Mouse (Mus musculus): ENCODE measurements around the gene Neurl1b. TPM values are rescaled to one million over a fixed set of nuclear protein-coding genes. Genes with fewer than 3 reads are reported as not detected.

Neurl1b gene
- polyA plus RNA-seq, 1 experiment from 2014 or later, result 0.25 TPM

DNA sequence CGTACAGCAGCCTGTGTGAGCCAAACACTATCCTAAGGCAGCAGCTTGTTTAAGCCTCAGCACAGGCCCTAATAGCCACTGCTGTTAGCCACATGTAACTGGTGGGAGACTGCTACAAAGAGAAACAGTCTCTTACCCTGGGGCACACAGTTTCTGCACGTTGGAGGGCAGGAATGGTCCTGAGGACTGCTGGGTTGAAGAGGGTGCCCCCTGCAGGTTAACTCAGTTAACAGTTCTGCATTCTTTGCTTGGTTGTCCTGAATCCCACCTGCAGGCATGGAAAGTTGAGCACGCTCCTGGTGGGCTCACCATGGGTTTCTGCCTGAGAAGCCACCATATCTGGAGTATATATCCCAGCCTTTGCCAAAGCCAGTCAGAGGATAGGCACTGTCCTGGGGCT, 6.9 kb downstream of the Neurl1b start:
- no peaks in the 10 kb centered on the region for H3K36me3 ChIP-seq (replicated peaks; ENCODE audit: control insufficient read depth, insufficient read depth, low read depth, low read length)
- H3K9me3 ChIP-seq (replicated peaks; ENCODE audit: control insufficient read depth, low read length), result no peaks in the 10 kb centered on the region
- peak; percentile 39 for DNase-seq (ENCODE audit: low spot score)
- no peak overlapping the region for H3K4me2 ChIP-seq (ENCODE audit: low read depth, low read length)
- no peak overlapping the region for H3K9ac ChIP-seq (replicated peaks; ENCODE audit: low read length)
- H3K4me1 ChIP-seq (ENCODE audit: control insufficient read depth, insufficient read depth, low read length), result no peaks in the 10 kb centered on the region
- WGBS, result 48% methylated on average over 3 of the region's 3 CpGs
- ATAC-seq (replicated peaks; ENCODE audit: insufficient number of reproducible peaks, low FRiP score, low TSS enrichment, low read depth), result no peak
- H3K4me3 ChIP-seq (ENCODE audit: low read depth, low read length), result no peak overlapping the region
- no peak overlapping the region for H3K27ac ChIP-seq (replicated peaks; ENCODE audit: low read depth, low read length)
- H3K27me3 ChIP-seq (ENCODE audit: control insufficient read depth, insufficient read depth, low read length), result peaks cover 2% of the 10 kb centered on the region; the same call in 1 of the 2 replicates

DNA sequence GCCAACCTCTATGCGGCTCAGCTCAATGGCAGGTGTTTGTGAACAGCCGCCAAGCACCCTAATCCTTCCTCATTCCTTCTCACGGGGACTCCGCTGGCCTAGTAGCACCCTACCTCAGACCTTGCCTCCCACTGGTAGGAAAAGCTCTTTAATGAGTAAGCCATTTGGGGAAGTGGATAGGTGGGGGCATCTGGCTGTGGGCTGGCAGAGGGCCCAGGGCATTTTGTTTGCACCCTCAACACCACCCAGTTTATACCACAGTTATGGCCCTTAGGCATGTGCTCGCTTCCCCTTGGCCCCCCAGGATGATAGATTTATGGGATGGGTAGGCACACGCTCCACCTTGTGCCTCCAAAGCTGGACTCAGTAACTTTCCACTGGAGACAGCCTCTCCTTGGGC, 7.8 kb downstream of the Neurl1b start:
- no peak for DNase-seq (ENCODE audit: low spot score)
- H3K27ac ChIP-seq (replicated peaks; ENCODE audit: low read depth, low read length), result no peak overlapping the region
- whole genome bisulfite sequencing, result 77% methylated on average over 6 of the region's 6 CpGs
- no peak for ATAC-seq (replicated peaks; ENCODE audit: insufficient number of reproducible peaks, low FRiP score, low TSS enrichment, low read depth)
- H3K9ac ChIP-seq (replicated peaks; ENCODE audit: low read length), result no peak overlapping the region
- no peaks in the 10 kb centered on the region for H3K4me1 ChIP-seq (ENCODE audit: control insufficient read depth, insufficient read depth, low read length)
- no peaks in the 10 kb centered on the region; the same call in 1 of the 2 replicates for H3K27me3 ChIP-seq (ENCODE audit: control insufficient read depth, insufficient read depth, low read length)
- no peaks in the 10 kb centered on the region for H3K36me3 ChIP-seq (replicated peaks; ENCODE audit: control insufficient read depth, insufficient read depth, low read depth, low read length)
- no peaks in the 10 kb centered on the region for H3K9me3 ChIP-seq (replicated peaks; ENCODE audit: control insufficient read depth, low read length)
- H3K4me2 ChIP-seq (ENCODE audit: low read depth, low read length), result no peak overlapping the region
- H3K4me3 ChIP-seq (ENCODE audit: low read depth, low read length), result no peak overlapping the region

DNA sequence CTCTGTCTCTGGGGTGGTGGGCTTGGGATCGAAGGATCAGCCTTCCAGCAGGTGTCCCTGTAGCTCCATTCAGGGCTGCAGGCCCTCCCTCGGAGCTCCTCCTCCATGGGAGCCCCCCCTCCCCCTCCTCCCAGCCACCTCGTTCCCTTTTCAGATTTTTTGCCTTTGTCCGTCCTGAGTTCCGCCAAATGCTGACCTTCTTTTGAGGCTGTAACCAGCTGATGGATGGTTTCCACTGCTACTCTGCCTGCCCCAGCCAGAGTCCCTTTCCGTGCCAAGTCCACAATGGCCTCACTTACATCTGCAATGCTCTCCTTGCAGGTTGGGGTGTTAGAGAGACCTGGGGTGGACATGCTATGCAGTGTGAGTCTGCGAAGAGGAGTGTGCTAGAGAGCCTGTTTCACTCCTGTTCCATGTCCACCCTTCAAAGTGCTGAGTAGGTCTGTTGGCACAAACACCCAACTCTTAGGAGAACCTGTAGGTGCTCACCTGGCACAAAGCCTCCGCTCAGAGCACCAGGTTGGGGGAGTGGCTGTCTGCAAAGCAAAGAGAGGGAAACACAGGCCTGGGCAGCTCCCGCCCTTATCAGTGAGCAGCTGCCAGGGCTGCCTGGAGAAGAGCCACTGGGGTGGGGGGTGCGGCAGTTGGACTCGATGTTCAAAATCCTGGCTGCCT, 9.5 kb downstream of the Neurl1b start:
- H3K36me3 ChIP-seq (replicated peaks; ENCODE audit: control insufficient read depth, insufficient read depth, low read depth, low read length), result no peaks in the 10 kb centered on the region
- no peak overlapping the region for H3K27ac ChIP-seq (replicated peaks; ENCODE audit: low read depth, low read length)
- no peak overlapping the region for H3K9ac ChIP-seq (replicated peaks; ENCODE audit: low read length)
- no peak overlapping the region for H3K4me2 ChIP-seq (ENCODE audit: low read depth, low read length)
- no peaks in the 10 kb centered on the region for H3K9me3 ChIP-seq (replicated peaks; ENCODE audit: control insufficient read depth, low read length)
- H3K4me3 ChIP-seq (ENCODE audit: low read depth, low read length), result no peak overlapping the region
- H3K27me3 ChIP-seq (ENCODE audit: control insufficient read depth, insufficient read depth, low read length), result no peaks in the 10 kb centered on the region; the same call in 1 of the 2 replicates
- no peak for DNase-seq (ENCODE audit: low spot score)
- WGBS, result 33% methylated on average over 11 of the region's 11 CpGs
- ATAC-seq (replicated peaks; ENCODE audit: insufficient number of reproducible peaks, low FRiP score, low TSS enrichment, low read depth), result no peak
- H3K4me1 ChIP-seq (ENCODE audit: control insufficient read depth, insufficient read depth, low read length), result no peaks in the 10 kb centered on the region

DNA sequence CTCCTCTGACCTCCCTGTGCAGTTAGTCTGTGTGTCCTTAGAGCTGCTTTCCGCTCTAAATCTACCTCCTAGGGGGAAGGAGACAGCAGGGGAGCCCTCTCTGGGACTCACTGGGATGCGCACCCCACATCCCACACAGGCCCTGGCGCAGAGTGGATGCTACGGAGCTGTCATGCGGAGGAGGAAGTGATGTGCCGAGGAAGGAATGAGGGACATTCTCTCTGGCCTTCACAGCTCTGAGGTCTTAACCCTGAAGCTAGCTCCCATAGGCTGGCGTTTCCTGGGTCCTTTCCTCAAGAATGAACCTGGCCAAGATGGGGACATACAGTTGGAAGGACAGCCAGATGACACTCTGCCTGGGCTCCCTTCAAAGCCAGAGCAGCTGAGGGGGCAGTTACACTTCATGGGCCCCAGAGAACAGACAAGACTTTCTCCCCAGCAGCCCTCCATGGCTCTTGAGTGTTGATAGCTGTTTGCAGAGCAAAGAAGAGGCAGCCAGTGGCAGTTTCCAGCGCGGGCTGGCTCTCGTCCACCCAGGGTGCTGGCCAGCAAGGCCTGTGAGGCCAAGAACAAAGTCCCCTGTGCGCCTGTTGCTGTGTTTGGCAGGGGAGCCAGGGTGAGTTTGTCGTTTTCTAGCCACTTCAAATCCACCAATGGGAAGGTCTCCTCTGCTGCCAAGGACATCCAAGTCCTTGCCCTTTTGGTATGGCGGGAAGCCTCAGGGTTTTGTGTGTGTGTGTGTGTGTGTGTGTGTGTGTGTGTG, 10.5 kb downstream of the Neurl1b start:
- H3K9me3 ChIP-seq (replicated peaks; ENCODE audit: control insufficient read depth, low read length), result no peaks in the 10 kb centered on the region
- no peak overlapping the region for H3K9ac ChIP-seq (replicated peaks; ENCODE audit: low read length)
- DNase-seq (ENCODE audit: low spot score) (no peak), ATAC-seq (replicated peaks; ENCODE audit: insufficient number of reproducible peaks, low FRiP score, low TSS enrichment, low read depth) (no peak)
- no peak overlapping the region for H3K27ac ChIP-seq (replicated peaks; ENCODE audit: low read depth, low read length)
- no peaks in the 10 kb centered on the region for H3K4me1 ChIP-seq (ENCODE audit: control insufficient read depth, insufficient read depth, low read length)
- H3K36me3 ChIP-seq (replicated peaks; ENCODE audit: control insufficient read depth, insufficient read depth, low read depth, low read length), result no peaks in the 10 kb centered on the region
- 70% methylated on average over 13 of the region's 13 CpGs for WGBS
- H3K4me2 ChIP-seq (ENCODE audit: low read depth, low read length), result no peak overlapping the region
- no peaks in the 10 kb centered on the region; the same call in 1 of the 2 replicates for H3K27me3 ChIP-seq (ENCODE audit: control insufficient read depth, insufficient read depth, low read length)
- H3K4me3 ChIP-seq (ENCODE audit: low read depth, low read length), result no peak overlapping the region

DNA sequence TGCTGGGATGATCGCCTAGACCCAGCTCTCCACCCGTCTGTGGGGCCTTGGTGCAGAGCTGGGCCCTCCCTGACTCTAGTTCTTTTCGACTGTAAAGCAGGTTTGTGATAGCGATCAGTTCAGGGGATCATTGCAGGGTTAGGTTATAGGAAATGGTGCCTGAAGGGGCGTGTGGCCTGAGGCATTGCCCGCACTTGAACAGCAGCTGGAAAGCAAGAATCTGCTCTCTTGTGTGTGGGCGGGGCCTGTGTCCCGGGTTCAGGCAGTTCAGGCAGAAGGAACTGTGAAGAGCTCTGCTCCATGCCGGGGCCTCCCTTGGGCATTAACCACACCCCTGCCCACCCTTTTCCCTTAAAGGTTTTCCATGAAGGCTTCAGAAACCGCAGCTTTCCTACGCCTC, 18.7 kb downstream of the Neurl1b start:
- H3K9ac ChIP-seq (replicated peaks; ENCODE audit: low read length), result no peak overlapping the region
- H3K27me3 ChIP-seq (ENCODE audit: control insufficient read depth, insufficient read depth, low read length), result peaks cover 13% of the 10 kb centered on the region
- no peak overlapping the region for H3K27ac ChIP-seq (replicated peaks; ENCODE audit: low read depth, low read length)
- H3K9me3 ChIP-seq (replicated peaks; ENCODE audit: control insufficient read depth, low read length), result no peaks in the 10 kb centered on the region
- no peaks in the 10 kb centered on the region for H3K4me1 ChIP-seq (ENCODE audit: control insufficient read depth, insufficient read depth, low read length)
- no peak overlapping the region for H3K4me3 ChIP-seq (ENCODE audit: low read depth, low read length)
- no peak for DNase-seq (ENCODE audit: low spot score)
- no peak for ATAC-seq (replicated peaks; ENCODE audit: insufficient number of reproducible peaks, low FRiP score, low TSS enrichment, low read depth)
- WGBS, result 62% methylated on average over 11 of the region's 11 CpGs
- no peak overlapping the region for H3K4me2 ChIP-seq (ENCODE audit: low read depth, low read length)
- H3K36me3 ChIP-seq (replicated peaks; ENCODE audit: control insufficient read depth, insufficient read depth, low read depth, low read length), result no peaks in the 10 kb centered on the region

DNA sequence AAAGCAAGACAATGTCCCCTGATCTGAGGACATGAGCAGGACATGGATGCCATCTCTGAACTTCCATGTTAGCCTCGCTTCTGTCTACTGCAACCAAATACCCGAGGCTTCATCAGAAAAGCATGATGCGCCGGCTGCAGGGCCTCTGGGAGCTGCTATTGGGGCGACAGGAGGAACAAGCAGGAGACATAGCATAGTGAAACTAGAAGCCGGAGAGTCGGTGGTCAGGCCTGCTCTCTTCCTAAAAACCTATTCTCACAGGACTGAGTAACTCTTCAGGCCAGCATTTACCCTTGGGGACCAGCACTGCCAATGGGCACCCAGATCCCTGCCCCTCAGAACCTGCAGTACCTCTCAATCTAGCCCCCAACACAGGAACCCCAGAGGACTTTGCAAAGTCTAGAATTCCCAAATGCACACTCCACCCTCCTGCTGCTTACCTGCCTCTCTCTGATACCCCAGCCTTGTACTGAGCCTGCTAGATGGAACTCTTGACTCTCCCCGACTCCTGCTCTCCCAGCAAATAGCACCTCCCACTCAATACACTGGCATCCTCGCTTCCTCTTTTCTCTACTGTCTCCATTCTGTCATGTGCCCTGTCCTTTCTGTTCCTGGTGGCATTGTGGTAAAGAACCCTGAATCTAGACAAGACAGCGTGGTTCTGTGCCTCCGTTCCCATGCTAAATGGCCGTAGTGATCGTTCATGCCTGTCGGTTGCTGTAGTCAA, 22.6 kb downstream of the Neurl1b start:
- ATAC-seq (replicated peaks; ENCODE audit: insufficient number of reproducible peaks, low FRiP score, low TSS enrichment, low read depth) (no peak), DNase-seq (ENCODE audit: low spot score) (no peak)
- Histone ChIP-seq H3K36me3 (replicated peaks; ENCODE audit: control insufficient read depth, insufficient read depth, low read depth, low read length) (no peaks in the 10 kb centered on the region), H3K9ac (replicated peaks; ENCODE audit: low read length) (no peak overlapping the region), H3K4me1 (ENCODE audit: control insufficient read depth, insufficient read depth, low read length) (peaks cover 5% of the 10 kb centered on the region), H3K27me3 (ENCODE audit: control insufficient read depth, insufficient read depth, low read length) (peaks cover 29% of the 10 kb centered on the region), H3K9me3 (replicated peaks; ENCODE audit: control insufficient read depth, low read length) (no peaks in the 10 kb centered on the region), H3K4me3 (ENCODE audit: low read depth, low read length) (no peak overlapping the region), H3K4me2 (ENCODE audit: low read depth, low read length) (no peak overlapping the region), H3K27ac (replicated peaks; ENCODE audit: low read depth, low read length) (no peak overlapping the region)
- 86% methylated on average over 14 of the region's 14 CpGs for WGBS

DNA sequence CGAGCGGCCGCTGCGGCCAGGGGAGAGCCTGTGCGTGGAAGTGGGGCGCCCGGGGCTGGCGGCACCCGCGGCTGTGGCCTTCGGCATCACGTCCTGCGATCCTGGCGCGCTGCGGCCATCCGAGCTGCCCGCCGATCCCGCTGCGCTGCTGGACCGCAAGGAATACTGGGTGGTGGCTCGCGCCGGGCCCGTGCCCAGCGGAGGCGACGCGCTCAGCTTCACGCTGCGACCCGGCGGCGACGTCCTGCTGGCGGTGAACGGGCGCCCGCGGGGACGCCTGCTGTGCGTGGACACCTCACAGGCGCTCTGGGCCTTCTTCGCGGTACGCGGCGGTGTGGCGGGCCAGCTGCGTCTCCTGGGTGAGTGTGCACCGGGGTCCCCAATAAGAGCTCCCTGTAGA, 24.4 kb downstream of the Neurl1b start:
- H3K27me3 ChIP-seq (ENCODE audit: control insufficient read depth, insufficient read depth, low read length), result peaks cover 29% of the 10 kb centered on the region
- ATAC-seq (replicated peaks; ENCODE audit: insufficient number of reproducible peaks, low FRiP score, low TSS enrichment, low read depth) (no peak), DNase-seq (ENCODE audit: low spot score) (peak; percentile 8)
- peak overlapping the region; percentile 64 for H3K4me2 ChIP-seq (ENCODE audit: low read depth, low read length)
- H3K9me3 ChIP-seq (replicated peaks; ENCODE audit: control insufficient read depth, low read length), result no peaks in the 10 kb centered on the region
- peak overlapping the region; percentile 43 for H3K9ac ChIP-seq (replicated peaks; ENCODE audit: low read length)
- H3K4me3 ChIP-seq (ENCODE audit: low read depth, low read length), result peak overlapping the region; percentile 31
- peaks cover 5% of the 10 kb centered on the region for H3K4me1 ChIP-seq (ENCODE audit: control insufficient read depth, insufficient read depth, low read length)
- WGBS, result 4% methylated on average over 51 of the region's 52 CpGs
- H3K36me3 ChIP-seq (replicated peaks; ENCODE audit: control insufficient read depth, insufficient read depth, low read depth, low read length), result no peaks in the 10 kb centered on the region
- no peak overlapping the region for H3K27ac ChIP-seq (replicated peaks; ENCODE audit: low read depth, low read length)

DNA sequence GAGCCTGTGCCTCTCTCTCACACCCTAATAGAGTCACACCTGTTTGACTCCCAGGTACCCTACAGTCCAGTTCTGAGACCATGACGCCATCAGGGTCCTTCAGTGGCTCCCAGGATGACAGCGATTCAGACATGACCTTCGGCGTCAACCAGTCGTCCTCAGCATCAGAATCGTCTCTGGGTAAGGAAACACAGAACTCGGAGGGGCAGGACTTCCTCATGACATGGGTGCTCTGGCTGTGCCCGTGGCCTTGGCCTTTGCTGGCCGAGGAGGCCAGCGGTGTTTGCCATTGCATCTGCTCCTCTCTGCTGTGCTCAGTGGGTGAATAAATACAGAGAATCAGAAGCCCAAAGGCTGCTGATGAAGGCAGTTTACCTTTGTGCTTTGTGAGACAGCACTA, 26.4 kb downstream of the Neurl1b start:
- no peaks in the 10 kb centered on the region for H3K9me3 ChIP-seq (replicated peaks; ENCODE audit: control insufficient read depth, low read length)
- 90% methylated on average over 10 of the region's 10 CpGs for WGBS
- no peak for ATAC-seq (replicated peaks; ENCODE audit: insufficient number of reproducible peaks, low FRiP score, low TSS enrichment, low read depth)
- H3K4me1 ChIP-seq (ENCODE audit: control insufficient read depth, insufficient read depth, low read length), result peaks cover 5% of the 10 kb centered on the region
- H3K9ac ChIP-seq (replicated peaks; ENCODE audit: low read length), result no peak overlapping the region
- no peak overlapping the region for H3K27ac ChIP-seq (replicated peaks; ENCODE audit: low read depth, low read length)
- no peak overlapping the region for H3K4me2 ChIP-seq (ENCODE audit: low read depth, low read length)
- H3K27me3 ChIP-seq (ENCODE audit: control insufficient read depth, insufficient read depth, low read length), result peaks cover 29% of the 10 kb centered on the region
- H3K36me3 ChIP-seq (replicated peaks; ENCODE audit: control insufficient read depth, insufficient read depth, low read depth, low read length), result no peaks in the 10 kb centered on the region
- no peak for DNase-seq (ENCODE audit: low spot score)
- H3K4me3 ChIP-seq (ENCODE audit: low read depth, low read length), result no peak overlapping the region
